Mouse (Mus musculus) gonadal fat pad, adult 2 months (tissue): Measurements from ENCODE around the gene Otub1. TPM values are rescaled to one million over a fixed set of nuclear protein-coding genes. Genes with fewer than 3 reads are reported as not detected.

Experiments
- DNase-seq: peaks from one replicate; pipeline ENCODE4 v3.0.0-alpha.2; 2012; ENCODE audit warnings: low read depth
- polyA plus RNA-seq: library from polyadenylated mRNA; depleted of rRNA; stranded (reverse); fragments of >200 nt; gene quantifications from 2 replicates; pipeline ENCODE4 v1.2.3, GENCODE M21; 2012

The Otub1 gene
- polyA plus RNA-seq, 1 experiment, result 121 TPM

- DNase-seq, result no peak
Observed at GRCm38 (mm10) chr19:7176041-7176696, 29.9 kb downstream of the Otub1 start.

GRCm38 (mm10) chr19:7172051-7172866 lies 33.9 kb downstream of the Otub1 start:
- no peak for DNase-seq

DNA sequence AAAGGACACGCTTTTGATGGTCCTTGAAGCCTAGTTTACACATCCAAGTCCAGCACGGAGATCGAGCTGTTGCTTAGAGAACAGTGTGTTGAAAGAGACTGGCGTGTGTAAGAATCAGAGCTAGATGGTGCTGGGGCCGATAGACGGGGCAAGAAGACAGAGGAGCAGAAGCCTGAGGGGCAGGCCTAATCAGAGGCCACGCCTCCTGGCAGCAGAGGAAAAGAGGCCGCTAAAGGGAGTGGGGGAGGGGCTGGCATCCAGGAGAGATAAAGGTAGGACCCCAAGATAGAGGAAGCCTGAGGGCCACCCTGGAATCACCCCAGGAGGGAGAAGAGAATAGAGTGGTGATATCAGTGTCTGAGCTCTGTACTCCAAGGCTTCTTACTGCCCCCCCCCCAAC lies 34.7 kb downstream of the Otub1 start:
- DNase-seq, result no peak

GRCm38 (mm10) chr19:7170916-7171315 lies 35.2 kb downstream of the Otub1 start:
- no peak for DNase-seq

GRCm38 (mm10) chr19:7168423-7168822 lies 37.7 kb downstream of the Otub1 start:
- no peak for DNase-seq

GRCm38 (mm10) chr19:7166767-7167166 lies 39.3 kb downstream of the Otub1 start:
- no peak for DNase-seq

- DNase-seq, result no peak
Observed at GRCm38 (mm10) chr19:7166200-7166711, 39.9 kb downstream of the Otub1 start.

- no peak for DNase-seq
Observed at GRCm38 (mm10) chr19:7165509-7166199, 40.5 kb downstream of the Otub1 start.

GRCm38 (mm10) chr19:7164820-7165323 lies 41.2 kb downstream of the Otub1 start:
- DNase-seq, result no peak

GRCm38 (mm10) chr19:7164238-7164637 lies 41.9 kb downstream of the Otub1 start:
- DNase-seq, result no peak

- DNase-seq, result no peak
Observed at GRCm38 (mm10) chr19:7161064-7161463, 45.1 kb downstream of the Otub1 start.

DNA sequence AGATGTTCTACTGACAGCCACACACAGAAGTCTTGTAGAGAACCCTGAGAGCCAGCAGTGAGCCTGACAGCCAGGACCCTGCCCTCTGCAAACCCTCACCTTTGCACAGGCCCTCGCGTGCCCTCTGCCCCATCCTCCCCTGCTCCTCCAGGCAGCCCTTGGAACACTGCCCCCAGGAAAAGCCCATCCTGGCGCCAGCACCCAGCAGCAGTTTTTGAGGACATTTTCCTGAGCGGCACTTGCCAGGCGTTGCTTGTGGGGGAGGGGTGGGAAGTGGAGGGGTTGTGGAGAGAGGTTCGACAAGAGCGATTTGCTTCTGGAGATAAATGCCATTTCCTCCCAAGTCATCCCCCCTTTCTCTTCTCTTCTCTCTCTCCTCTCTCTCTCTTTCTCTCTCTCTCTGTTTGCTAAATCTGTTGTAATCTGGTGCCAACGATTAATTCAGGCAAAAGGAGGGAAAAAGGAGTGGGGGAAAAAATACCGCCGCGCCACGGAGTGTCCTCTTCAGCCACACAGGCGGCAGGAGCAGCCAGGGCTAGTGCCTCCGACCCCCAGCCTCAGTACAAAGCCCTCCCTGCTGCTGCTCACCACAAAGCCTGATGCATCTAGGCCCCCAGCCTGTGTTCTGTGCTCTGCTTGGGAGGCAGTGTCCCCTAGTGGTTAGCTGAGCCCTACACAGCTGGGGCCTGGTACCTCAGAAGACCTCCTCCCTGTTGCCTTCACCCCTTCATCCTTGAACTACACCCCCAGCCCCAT lies 45.8 kb downstream of the Otub1 start:
- no peak for DNase-seq

DNA sequence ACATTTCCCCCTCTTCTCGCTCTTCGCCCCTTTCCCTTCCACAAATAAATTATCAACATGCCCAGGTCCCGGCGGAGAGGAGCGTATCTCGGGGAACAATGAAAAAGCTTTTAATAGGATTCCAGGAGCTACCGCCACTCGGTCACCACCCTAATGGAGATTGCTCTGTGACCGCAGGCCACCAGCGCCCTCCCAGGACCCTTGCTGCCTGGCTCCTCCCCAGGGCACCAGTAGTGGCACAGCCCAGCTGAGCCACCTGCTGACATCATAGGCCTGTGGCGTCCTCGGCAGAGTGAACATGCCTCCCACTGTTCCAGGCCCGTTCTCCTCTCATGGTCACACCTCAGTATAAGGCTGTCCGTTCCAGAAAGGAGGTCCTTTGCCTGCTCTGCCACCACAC lies 48.4 kb downstream of the Otub1 start:
- no peak for DNase-seq

GRCm38 (mm10) chr19:7155196-7155595 lies 50.9 kb downstream of the Otub1 start:
- no peak for DNase-seq

- DNase-seq, result peak; percentile 37
Observed at GRCm38 (mm10) chr19:7153232-7153631, 52.9 kb downstream of the Otub1 start.

GRCm38 (mm10) chr19:7151927-7152653 lies 54.0 kb downstream of the Otub1 start:
- no peak for DNase-seq

DNA sequence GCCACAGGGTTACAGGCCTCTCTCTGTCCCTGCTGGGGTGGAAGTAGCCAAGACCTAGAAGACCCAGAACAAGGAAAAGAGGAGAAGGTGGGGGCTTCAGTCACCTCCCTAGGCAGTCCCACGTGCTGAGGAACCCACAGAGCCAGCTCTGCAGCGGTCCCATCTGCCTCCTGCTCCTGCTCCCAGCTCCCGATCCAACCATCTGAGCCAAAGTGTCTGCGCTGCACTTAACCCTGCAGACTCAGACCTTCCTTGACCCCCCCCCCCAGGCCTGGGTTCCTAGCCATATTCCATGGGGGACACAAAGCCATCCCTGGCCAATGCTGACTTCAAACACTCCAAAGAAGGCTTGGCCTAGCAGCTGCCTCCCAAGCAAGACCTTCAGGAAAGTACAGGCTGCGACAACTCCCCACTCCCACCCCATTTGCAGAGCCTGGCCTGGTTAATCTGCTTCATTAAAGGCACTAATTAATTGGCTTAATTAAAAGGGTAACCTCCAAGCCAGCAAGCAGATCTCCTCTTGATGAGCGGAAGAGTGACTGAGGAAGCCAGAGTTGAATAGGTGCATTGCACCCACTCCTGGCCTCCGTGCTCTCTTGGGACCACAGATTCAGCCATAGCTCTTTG lies 54.7 kb downstream of the Otub1 start:
- no peak for DNase-seq

- DNase-seq, result no peak
Observed at GRCm38 (mm10) chr19:7149158-7149685, 56.9 kb downstream of the Otub1 start.

DNA sequence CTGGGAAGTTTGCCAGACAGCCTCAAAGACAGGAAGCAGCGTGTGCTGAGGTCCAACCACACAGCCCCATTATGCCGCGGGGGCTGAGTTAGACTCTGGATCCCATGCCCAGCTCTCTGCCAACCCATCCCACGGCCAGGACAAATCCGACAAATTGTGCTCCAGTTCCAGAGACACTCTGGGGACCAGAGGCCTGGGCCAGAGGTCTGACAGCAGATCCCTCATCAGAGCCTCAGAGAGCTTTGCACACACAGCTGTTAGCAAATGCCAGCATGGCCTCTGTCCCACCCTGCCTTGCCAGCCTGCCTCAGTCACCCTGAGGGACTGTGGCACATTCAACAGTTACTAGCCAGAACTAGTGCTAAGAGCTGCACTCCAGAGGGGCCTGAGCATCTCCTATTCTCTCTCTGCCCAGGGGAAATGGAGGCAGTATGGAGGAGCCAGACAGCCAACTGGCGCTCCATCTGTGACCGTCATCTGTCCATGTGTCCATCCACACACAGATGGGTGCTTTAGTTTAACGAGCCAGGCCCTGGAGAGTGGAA lies 57.5 kb downstream of the Otub1 start:
- no peak for DNase-seq
